Mouse (Mus musculus): Measurements from ENCODE around the gene H2afj.

The H2afj gene

DNA sequence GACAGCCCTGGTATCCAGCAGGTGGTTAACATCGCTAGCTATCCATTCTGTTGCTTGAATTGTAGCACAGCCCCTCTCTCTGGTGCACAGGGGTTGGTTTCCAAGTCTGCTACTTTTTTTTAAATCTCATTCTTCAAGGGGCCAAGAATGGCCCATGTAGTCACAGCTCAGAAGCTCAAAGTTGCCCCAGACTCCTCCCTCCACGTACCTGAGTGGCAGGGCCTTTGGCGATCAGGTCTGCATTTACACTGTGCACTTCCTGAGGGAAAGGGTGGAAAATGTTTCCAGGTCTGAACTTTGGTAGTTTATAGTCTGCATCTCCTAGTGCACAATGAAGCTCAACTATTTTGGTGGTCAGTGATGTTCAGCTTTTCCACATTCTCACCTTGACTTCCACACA is 39.2 kb downstream of the H2afj start:
- no peak for DNase-seq (ENCODE audit: low read depth, low spot score)

DNA sequence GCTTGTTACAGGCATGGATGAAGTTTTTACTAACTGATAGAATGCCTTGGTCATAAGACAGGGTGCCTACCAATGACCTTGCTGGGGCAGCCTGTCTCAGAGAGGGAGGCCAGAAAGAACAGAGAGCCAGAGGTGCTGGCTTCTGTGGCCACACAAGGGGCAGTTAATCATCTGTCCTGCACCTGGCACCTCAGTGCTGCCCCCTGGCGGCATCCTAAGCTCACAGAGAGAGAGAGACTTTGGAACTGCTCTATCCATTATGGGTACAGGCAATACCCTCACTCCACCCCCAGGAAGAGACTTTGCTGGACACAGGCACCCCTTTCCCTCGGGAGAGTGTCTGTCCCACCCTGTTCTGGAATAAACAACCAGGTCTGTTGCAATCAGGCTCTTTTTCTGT is 39.7 kb downstream of the H2afj start:
- no peak for DNase-seq (ENCODE audit: low read depth, low spot score)

DNA sequence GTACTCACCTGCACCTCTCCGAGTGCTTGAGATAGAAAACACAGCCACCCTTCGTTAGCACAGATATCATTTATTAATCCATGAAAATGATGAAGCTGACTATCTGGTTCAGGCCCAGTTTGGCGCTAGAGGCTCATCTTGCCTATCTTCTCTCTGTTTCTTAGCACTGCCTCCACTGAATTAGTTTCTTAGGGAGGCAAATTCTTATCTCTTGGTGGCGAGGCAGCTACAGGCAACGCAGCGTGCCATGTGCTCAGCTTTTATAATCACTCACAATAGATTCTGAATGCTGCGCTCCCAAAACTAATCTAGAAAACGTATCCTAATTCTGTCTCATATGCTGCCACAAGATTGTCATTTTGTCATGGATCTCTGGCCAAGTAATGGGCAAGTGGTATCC is 40.4 kb downstream of the H2afj start:
- DNase-seq (ENCODE audit: low read depth, low spot score): no peak

DNA sequence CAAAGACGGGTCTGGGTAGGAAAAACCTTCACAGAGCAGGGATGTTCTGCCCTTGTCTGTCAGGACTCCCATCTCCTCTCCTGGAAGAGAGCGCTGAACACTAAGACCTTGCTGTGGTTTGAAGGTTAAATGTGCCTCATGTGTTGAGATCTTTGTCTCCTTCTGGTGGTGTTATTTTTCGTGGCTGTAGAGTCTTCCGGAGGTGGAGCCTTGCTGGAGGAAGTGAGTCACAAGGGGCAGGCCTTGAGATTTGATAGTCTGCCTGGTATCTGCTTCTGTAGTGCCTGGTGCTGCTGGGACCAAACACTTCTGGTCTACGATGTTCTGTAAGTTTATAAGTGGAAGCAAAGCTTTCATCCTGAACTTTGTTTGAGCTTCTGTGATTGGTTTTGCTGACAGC is 40.9 kb downstream of the H2afj start:
- no peak for DNase-seq (ENCODE audit: low read depth, low spot score)

DNA sequence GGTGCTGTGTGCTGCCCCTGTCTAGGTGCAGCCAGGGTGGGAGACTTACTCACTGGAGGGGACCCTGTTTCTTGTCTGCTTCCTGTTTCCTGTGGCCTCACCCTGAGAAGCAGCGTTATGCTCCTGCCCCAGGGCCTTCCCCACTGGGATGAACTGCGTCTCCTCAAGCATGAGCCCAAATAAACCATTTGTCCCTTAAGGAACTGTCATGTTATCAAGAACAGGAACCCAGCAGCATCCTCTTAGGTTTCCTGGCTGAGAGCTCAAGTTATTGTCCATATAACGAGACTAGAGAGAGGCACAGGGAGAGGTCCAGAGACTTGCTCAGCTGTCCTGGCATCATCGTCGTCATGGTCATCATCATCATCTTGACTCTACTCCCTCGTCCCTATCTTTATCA is 42.2 kb downstream of the H2afj start:
- no peak for DNase-seq (ENCODE audit: low read depth, low spot score)

DNA sequence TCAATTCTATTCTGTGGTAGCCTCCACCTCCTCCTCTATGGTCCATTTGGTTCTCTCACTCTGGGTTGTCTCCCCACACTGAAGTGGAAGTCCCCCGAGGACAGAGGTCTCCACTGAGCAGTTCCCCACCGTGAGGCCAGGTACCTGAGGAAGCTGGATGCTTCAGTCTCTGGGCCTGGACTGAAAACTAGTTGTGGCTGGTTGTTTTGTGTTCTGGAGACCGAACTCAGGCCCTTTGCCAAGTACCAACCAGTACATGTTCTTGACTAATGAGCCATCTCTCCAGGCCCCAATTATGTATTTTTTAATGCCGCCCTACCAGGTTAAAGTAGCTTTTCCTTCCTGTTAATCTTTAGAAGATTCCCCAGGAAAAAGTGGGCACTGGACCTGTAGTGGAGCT is 44.3 kb downstream of the H2afj start:
- no peak for DNase-seq (ENCODE audit: low read depth, low spot score)

DNA sequence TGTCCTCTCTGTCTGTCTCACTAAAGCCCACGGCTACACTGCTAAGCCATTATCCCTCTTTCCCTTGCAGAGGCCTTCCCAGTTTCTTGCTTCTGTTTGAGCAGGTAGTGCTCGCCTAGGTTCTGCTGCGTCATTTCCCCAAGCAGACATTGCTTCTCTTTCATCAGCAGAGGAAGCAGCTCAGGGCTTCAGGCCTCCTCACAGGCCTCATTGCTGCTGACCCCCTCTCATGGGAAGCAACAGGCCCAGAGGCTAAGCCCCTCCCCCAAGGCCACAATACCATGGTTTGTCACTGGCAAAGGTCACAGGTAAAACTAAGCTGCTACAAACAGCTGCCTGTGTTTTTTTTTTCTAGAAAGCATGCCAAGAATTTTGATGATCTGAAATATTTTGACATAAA is 44.7 kb downstream of the H2afj start:
- no peak for DNase-seq (ENCODE audit: low read depth, low spot score)

DNA sequence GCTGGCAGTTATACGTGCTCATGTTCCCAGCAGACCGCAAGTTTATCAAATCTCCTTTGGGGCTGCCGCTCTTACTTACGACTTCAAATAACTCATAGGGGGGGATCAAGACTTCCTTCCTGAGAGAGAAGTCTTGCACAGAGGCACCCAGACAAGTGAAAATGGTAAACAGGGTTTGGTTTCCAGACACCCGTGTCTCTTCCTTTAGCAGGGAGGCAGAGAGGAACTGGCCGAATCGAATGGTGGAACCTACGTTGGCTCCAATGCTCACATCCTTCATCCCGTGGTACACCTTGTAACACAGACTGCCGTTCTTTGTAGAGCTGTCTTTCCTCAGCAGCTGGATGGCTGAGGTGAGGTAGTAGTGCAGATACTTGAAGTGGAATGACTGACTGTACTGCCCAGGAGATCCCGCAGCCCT is 46.3 kb downstream of the H2afj start:
- DNase-seq (ENCODE audit: low read depth, low spot score): no peak

DNA sequence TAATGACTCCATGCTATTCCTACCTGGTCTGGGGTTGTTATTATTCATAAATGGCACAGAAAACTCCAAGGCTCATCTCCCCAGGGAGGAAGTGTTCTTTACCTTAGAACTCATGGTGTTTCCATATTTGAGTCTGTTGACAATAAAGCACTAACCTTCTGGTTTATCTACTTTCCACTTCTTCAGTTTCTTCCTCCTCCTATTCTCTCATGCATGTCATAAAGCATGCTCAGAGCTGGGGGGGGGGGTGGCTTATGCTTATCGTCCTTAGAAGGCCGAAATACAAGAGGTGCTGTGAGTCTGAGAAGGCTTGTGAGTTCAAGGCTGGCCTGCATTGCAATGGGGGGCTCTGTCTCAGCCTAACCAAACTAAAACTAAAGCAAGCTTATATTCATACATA is 47.1 kb downstream of the H2afj start:
- DNase-seq (ENCODE audit: low read depth, low spot score): no peak

DNA sequence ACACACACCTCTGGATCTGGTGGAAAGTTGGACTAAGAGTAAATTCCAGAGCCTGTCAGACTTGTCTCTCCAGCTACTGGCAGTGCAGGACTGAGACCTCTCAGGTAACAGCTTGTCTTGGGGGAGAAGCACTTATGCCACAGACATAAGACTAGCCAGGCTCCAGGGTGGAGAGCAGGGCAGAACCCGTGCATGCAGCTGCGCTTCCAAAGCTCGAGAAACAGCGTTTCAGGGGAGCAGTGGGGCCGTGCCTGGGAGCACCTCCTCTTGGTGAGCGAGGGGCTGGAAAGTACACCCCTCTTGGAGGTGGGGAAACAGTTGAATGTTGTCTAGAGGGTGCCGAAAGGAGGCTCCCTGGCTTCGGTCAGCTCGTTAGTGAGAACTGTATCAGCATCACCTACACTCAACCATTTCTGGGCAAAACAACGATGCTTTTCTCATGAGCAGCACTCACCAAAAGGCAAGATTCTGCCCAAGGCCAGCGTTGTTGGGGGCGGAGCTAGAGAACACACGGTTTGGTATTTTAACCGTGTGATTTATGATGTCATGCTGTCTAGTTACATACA is 48.1 kb downstream of the H2afj start:
- no peak for DNase-seq (ENCODE audit: low read depth, low spot score)

DNA sequence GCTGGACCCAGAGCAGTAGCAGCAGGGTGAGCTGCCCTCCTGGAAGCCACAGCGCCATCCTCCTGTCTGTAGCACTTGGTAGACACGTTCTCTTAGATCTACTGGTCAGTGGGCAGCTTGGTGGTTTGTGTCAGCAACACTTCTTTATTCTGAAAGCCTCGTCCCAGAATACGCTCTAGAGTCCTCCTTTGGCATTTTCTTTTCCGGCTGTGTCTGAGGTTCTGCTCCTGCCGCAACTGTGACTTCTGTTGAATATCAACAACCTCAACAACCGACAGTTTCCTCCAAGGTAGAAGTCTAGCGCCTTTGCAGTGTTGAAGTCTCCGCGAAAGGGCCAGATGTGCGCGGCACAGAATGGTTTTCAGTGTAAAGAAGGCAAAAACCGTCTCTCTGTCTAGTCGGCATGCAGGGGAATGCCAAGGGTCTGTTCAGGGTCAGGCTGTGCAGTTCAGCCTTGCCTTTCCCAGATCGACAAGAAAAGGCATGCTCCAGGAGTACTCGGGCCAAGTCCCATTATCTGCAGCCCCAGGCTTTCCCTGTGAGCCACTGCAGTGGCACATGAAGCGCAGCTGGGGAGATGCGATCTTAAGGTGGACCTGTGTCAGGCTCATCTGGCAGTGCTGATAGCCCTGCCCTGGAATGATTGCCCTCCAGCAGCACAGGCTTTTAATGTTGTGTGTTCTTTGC is 49.3 kb downstream of the H2afj start, which contains the start of gene Art4:
Art4 (minus strand) TSS at position 548 of the 687 bp plus-strand sequence.
- DNase-seq (ENCODE audit: low read depth, low spot score): no peak

DNA sequence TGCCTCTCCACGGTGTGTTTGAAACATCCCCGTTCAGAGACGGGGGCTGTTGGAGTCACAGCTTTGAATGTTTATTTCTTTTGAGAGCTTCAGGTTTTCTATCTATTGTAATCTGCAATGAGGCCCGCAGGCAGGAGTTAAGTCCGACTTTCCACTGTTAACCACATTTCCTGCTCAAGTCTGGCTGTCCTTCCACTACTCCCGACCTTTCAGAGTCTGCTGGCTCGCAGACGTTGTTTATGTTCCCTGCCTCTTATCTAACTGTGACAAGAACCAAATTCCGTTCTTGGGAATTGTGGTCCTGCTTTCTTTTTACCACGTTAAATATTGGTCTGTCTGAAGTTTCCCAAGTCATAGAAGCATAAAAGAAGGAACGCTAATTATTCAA is 49.8 kb downstream of the H2afj start:
- DNase-seq (ENCODE audit: low read depth, low spot score): no peak

DNA sequence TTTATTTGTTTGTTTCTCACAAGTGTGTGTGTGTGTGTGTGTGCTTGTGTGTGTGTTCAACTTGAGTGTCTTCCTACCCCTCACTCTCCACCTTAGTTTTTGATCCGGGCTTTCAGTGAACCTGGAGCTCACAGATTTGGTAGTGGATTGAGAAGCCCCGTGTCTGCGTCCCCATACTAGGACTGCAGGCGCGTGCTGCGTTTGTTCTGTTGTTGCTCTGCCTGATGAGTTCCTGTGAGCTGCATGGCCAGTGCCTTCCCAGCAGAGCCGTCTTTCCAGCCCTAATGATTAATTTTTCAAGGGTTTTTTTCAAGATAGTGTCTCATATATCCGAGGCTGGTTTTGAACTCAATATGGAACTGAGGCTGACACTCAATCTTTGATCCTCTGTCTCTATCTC is 50.4 kb downstream of the H2afj start:
- DNase-seq (ENCODE audit: low read depth, low spot score): no peak

All from embryo, embryonic 11.5 days (tissue).